Mouse (Mus musculus): ENCODE data around the gene Pfdn5.
"Not testable (repeated sequence)": the region's sequence is repeated elsewhere in the genome, so short reads cannot be mapped to it uniquely, and the experiment has no call there.

Pfdn5 gene

GRCm38 (mm10) chr15:102335254-102335653 is 9.3 kb downstream of the Pfdn5 start:
- no peak for DNase-seq (ENCODE audit: low read depth, low spot score)

GRCm38 (mm10) chr15:102335925-102336324 is 10.0 kb downstream of the Pfdn5 start:
- DNase-seq (ENCODE audit: low read depth, low spot score) = not testable (repeated sequence)

- DNase-seq (ENCODE audit: low read depth, low spot score) = no peak
Observed at GRCm38 (mm10) chr15:102336946-102337345, 11.0 kb downstream of the Pfdn5 start.

- no peak for DNase-seq (ENCODE audit: low read depth, low spot score)
Observed at GRCm38 (mm10) chr15:102339612-102340011, 13.7 kb downstream of the Pfdn5 start.

GRCm38 (mm10) chr15:102341580-102341979 is 15.7 kb downstream of the Pfdn5 start:
- no peak for DNase-seq (ENCODE audit: low read depth, low spot score)

- DNase-seq (ENCODE audit: low read depth, low spot score) = no peak
Observed at GRCm38 (mm10) chr15:102344490-102344889, 18.6 kb downstream of the Pfdn5 start.

GRCm38 (mm10) chr15:102346444-102346843 is 20.5 kb downstream of the Pfdn5 start:
- DNase-seq (ENCODE audit: low read depth, low spot score) = no peak

GRCm38 (mm10) chr15:102350138-102350941 is 24.4 kb downstream of the Pfdn5 start, which contains the start of gene Aaas:
Aaas (minus strand) TSS chr15:102350771.
- peak; percentile 95 for DNase-seq (ENCODE audit: low read depth, low spot score)

GRCm38 (mm10) chr15:102350942-102351291 is 25.0 kb downstream of the Pfdn5 start:
- no peak for DNase-seq (ENCODE audit: low read depth, low spot score)

GRCm38 (mm10) chr15:102352177-102352576 is 26.3 kb downstream of the Pfdn5 start:
- no peak for DNase-seq (ENCODE audit: low read depth, low spot score)

- no peak for DNase-seq (ENCODE audit: low read depth, low spot score)
Observed at GRCm38 (mm10) chr15:102353986-102354385, 28.1 kb downstream of the Pfdn5 start.

- DNase-seq (ENCODE audit: low read depth, low spot score) = no peak
Observed at GRCm38 (mm10) chr15:102355134-102355870, 29.4 kb downstream of the Pfdn5 start.

GRCm38 (mm10) chr15:102355871-102356441 is 30.0 kb downstream of the Pfdn5 start:
- no peak for DNase-seq (ENCODE audit: low read depth, low spot score)

- no peak for DNase-seq (ENCODE audit: low read depth, low spot score)
Observed at GRCm38 (mm10) chr15:102356501-102357325, 30.8 kb downstream of the Pfdn5 start.

- DNase-seq (ENCODE audit: low read depth, low spot score) = no peak
Observed at GRCm38 (mm10) chr15:102358126-102358525, 32.2 kb downstream of the Pfdn5 start.

- no peak for DNase-seq (ENCODE audit: low read depth, low spot score)
Observed at GRCm38 (mm10) chr15:102358834-102359233, 32.9 kb downstream of the Pfdn5 start.

- DNase-seq (ENCODE audit: low read depth, low spot score) = no peak
Observed at GRCm38 (mm10) chr15:102362648-102363047, 36.7 kb downstream of the Pfdn5 start.

GRCm38 (mm10) chr15:102364678-102365077 is 38.8 kb downstream of the Pfdn5 start:
- no peak for DNase-seq (ENCODE audit: low read depth, low spot score)

- DNase-seq (ENCODE audit: low read depth, low spot score) = no peak
Observed at GRCm38 (mm10) chr15:102366238-102366637, 40.3 kb downstream of the Pfdn5 start.

GRCm38 (mm10) chr15:102366733-102367344 is 40.9 kb downstream of the Pfdn5 start, which contains the start of gene Sp7:
Sp7 (minus strand) TSS chr15:102367182.
- no peak for DNase-seq (ENCODE audit: low read depth, low spot score)

- no peak for DNase-seq (ENCODE audit: low read depth, low spot score)
Observed at GRCm38 (mm10) chr15:102369972-102370371, 44.1 kb downstream of the Pfdn5 start.
